Mouse (Mus musculus) adrenal gland, postnatal 14 days (tissue): ENCODE data around the gene Klk1b24. TPM values are rescaled to one million over a fixed set of nuclear protein-coding genes. Genes with fewer than 3 reads are reported as not detected.
"Not testable (repeated sequence)": the region's sequence is repeated elsewhere in the genome, so short reads cannot be mapped to it uniquely, and the experiment has no call there.

Experiments
- DNase-seq: peaks from one replicate; pipeline ENCODE4 v3.0.0; 2021; ENCODE audit warnings: mixed read lengths
- long read RNA-seq, 2 experiments: library from polyadenylated mRNA; stranded (forward); transcript quantifications; one replicate each; pipeline ENCODE4 v2.0.0; 2021
- total RNA-seq: library from RNA; stranded (reverse); gene quantifications from 2 replicates; pipeline ENCODE4 v1.2.3, GENCODE M21; 2021

The Klk1b24 gene
- total RNA-seq = not detected in 2 replicates
- long read RNA-seq, experiment 1 = 0 reads
- long read RNA-seq, experiment 2 = 0 reads

GRCm38 (mm10) chr7:44187936-44188335 lies at the start of gene Klk1b24:
Klk1b24 (plus strand) TSS chr7:44188236.
- DNase-seq = not testable (repeated sequence)

DNA sequence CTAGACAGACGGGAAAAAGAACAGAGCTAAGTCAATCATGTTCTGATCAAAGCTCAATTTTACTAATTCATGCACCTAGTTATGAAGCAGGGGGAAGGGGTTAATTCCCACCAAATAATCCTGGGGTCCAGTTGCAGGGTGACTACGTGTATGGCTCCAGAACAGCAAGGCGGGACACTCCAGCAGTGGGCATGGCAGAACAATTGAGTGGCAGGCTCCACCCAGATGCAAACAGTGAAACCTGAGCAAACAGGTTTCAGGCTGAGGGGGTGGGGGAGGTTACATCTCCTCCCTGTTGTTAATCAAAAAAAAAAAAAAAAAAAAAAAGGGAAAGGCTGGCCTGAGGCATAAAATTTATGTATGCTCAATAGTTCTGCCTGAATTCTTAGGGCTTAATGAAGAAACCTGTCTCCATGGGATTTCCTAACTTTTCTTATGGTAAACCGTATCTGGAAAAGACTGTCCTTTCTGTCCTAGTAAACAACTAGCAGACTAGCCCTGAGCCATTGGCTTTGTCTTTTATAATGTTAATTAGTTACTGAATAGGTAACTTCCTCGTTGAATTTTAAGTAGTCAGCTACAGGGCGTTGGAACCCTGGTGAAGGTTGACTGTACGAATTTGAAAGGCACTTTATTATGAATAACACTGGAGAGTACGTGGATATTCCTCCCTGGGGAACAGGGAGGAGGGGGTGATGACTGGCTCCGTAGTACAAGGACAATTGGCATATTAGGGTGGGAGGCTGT lies 8.6 kb upstream of the Klk1b24 start:
- DNase-seq = no peak

- not testable (repeated sequence) for DNase-seq
Observed at GRCm38 (mm10) chr7:44186516-44186915, 1.5 kb upstream of the Klk1b24 start.

GRCm38 (mm10) chr7:44193466-44193865 lies 5.4 kb downstream of the Klk1b24 start:
- not testable (repeated sequence) for DNase-seq

DNA sequence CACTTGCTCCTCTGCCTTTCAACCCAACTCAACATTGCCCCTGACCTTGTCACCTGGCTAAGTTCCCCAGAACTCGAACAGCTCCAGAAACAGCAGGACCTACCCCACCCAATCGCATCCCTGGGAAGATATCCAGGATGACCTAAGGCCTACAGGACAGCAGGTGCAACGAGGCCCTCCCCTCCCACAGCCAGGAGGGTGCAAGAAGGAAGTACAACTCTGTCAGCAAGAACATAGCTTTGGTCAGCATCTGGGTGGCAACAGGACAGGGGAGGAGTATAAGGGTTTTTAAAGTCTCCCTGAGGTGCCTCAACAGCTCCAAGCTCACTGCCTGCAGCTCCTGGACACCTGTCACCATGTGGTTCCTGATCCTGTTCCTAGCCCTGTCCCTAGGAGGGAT lies 9.9 kb downstream of the Klk1b24 start, which contains the start of gene Klk1b3:
Gene Klk1b3, plus strand, starts transcription at position 301 of the 400 bp plus-strand sequence.
- no peak for DNase-seq

GRCm38 (mm10) chr7:44207135-44207534 lies 19.1 kb downstream of the Klk1b24 start, which contains the start of gene Klk1b4:
Klk1b4 (plus strand) TSS chr7:44207435.
- not testable (repeated sequence) for DNase-seq

GRCm38 (mm10) chr7:44208307-44208706 lies 20.3 kb downstream of the Klk1b24 start:
- DNase-seq = no peak

DNA sequence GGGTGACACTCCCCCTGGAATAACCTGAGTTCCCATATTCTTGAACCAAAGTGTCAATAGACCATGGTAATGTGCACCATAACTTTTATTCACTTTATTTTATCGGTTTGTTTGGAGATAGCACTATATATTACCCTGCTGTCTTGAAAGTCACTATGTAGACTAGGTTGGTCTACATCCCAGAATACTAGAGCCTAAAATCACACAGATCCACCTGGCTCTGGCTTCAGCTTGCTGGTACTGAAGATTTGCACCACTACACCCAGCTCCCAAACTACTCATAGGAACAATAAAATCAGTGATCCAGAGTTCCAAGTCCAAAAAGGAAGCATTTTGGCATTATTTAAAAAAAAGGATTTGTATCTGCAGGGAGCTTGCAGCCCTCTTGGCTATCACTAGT lies 27.6 kb downstream of the Klk1b24 start, which contains the start of gene Klk1b5:
Gene Klk1b5, plus strand, starts transcription at position 301 of the 400 bp plus-strand sequence.
- no peak for DNase-seq

- DNase-seq = not testable (repeated sequence)
Observed at GRCm38 (mm10) chr7:44221601-44222000, 33.6 kb downstream of the Klk1b24 start.

DNA sequence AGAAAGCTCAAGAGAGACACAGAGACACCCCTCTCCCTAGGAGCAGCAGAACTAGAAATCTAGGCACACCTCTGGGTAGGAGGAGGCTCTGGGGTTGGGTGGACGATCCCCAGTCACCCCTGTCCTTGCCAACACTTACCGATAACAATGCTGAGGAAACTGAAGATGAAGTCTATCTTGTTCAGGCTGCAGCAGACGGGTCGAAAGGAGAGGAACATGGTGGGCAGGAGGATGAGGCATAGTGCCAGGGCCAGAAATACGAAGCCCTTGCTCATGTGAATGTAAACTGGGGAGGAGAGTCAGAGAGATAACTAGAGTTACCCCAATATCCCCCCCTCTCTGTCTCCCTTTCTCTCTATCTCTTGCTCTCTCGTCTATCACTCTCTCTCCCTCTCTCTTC lies 34.3 kb downstream of the Klk1b24 start:
- not testable (repeated sequence) for DNase-seq

GRCm38 (mm10) chr7:44225076-44225475 lies 37.0 kb downstream of the Klk1b24 start, which contains the start of gene Klk1:
Klk1 (plus strand) TSS chr7:44225360.
- no peak for DNase-seq

DNA sequence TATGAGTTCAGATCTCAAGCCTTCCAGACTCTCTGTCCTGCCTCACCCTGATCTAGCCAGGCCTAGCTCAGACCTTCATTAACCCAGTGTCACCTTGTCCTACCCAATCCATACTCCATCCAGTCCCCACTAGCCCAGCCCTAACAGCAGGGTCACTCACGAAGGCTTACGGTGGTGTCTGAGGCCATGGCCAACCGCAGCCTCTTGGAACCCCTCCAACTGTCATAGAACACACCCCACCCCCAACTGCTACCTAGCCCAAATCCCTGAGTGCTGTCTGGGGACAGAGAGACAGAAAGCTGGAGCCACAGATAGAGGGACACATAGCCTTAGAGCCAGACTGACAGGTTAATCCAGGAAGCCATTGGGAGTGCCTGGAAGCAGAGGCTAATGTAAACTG lies 47.9 kb downstream of the Klk1b24 start, which contains the start of gene Gm36864:
Gene Gm36864, plus strand, starts transcription at position 269 of the 400 bp plus-strand sequence.
- no peak for DNase-seq

DNA sequence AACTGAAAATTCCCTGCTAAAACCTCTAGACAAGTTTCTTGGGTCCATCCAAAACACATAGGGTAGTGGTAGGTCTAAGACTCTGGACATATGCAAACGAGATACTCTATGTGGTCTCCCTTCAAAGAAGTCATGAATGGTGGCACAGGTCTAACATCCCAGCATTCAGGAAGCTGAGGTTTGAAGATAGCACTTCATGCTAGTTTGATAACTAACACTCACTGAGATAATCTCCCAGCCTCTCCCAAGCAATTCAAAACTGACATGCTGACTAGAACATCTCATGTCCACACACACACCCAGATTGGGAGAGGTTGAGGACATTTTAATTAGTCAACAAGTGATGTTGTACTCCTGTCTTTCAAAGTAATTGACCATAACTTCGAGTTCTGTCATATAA lies 51.9 kb downstream of the Klk1b24 start:
- no peak for DNase-seq

DNA sequence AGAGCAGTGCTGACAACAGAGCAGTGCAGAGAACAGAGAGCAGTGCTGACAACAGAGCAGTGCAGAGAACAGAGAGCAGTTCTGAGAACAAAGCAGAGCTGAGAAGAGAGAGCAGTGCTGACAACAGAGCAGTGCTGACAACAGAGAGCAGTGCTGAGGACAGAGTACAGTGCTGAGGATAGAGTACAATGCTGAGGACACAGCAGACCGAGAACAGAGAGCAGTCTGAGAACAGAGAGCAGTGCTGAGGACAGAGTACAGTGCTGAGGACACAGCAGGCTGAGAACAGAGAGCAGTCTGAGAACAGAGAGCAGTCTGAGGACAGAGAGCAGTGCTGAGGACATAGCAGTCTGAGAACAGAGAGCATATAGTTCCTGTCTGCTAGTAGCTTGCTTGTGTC lies 52.7 kb downstream of the Klk1b24 start:
- DNase-seq = no peak

GRCm38 (mm10) chr7:44241163-44241562 lies 53.1 kb downstream of the Klk1b24 start:
- DNase-seq = no peak

Other genes with a start within 250 kb of the Klk1b24 start
- gene Klk1b8, start 237.6 kb upstream of the Klk1b24 start, total RNA-seq = not detected in 2 replicates
- not detected in 2 replicates for gene Klk1b1, start 221.5 kb upstream of the Klk1b24 start, total RNA-seq
- gene Klk1b9, start 212.2 kb upstream of the Klk1b24 start, total RNA-seq = not detected in 2 replicates
- not detected in 2 replicates for gene Klk1b11, start 192.4 kb upstream of the Klk1b24 start, total RNA-seq
- not detected in 2 replicates for gene Klk1b26, start 176.1 kb upstream of the Klk1b24 start, total RNA-seq
- not detected in 2 replicates for gene Klk1b27, start 135.9 kb upstream of the Klk1b24 start, total RNA-seq
- gene Klk1b21, start 85.9 kb upstream of the Klk1b24 start, total RNA-seq = not detected in 2 replicates
- not detected in 2 replicates for gene Klk1b22, start 75.6 kb upstream of the Klk1b24 start, total RNA-seq
- not detected in 2 replicates for gene Klk1b16, start 51.5 kb upstream of the Klk1b24 start, total RNA-seq
- gene Klk1b3, start 10.0 kb downstream of the Klk1b24 start, total RNA-seq = not detected in 2 replicates
- gene Klk1b4, start 19.2 kb downstream of the Klk1b24 start, total RNA-seq = not detected in 2 replicates
- not detected in 2 replicates for gene Klk1b5, start 27.7 kb downstream of the Klk1b24 start, total RNA-seq
- gene Klk1, start 37.1 kb downstream of the Klk1b24 start, total RNA-seq = 0.37 and 1.6 TPM in 2 replicates
- gene Gm36864, start 47.9 kb downstream of the Klk1b24 start, total RNA-seq = not detected in 2 replicates
- 0.70 and 0.90 TPM in 2 replicates for gene 1700028J19Rik, start 58.5 kb downstream of the Klk1b24 start, total RNA-seq
- gene 2410002F23Rik, start 58.5 kb downstream of the Klk1b24 start, total RNA-seq = 95.5 and 102 TPM in 2 replicates
- gene Acp4, start 69.1 kb downstream of the Klk1b24 start, total RNA-seq = not detected in 2 replicates
- gene Gm15517, start 73.2 kb downstream of the Klk1b24 start, total RNA-seq = not detected in 2 replicates
- gene Clec11a, start 118.7 kb downstream of the Klk1b24 start, total RNA-seq = 3.4 and 3.6 TPM in 2 replicates
- gene Shank1, start 122.0 kb downstream of the Klk1b24 start, total RNA-seq = 7.6 and 8.0 TPM in 2 replicates
- gene Syt3, start 195.9 kb downstream of the Klk1b24 start, total RNA-seq = 2.6 and 3.9 TPM in 2 replicates
- 0.59 and 0.71 TPM in 2 replicates for gene 1700008O03Rik, start 197.6 kb downstream of the Klk1b24 start, total RNA-seq
- gene Lrrc4b, start 240.8 kb downstream of the Klk1b24 start, total RNA-seq = 6.1 and 7.7 TPM in 2 replicates